Mouse (Mus musculus) CH12F3 (cell line): ENCODE data around the gene Dennd4a.

ENCODE experiments used
- in situ Hi-C: fragments of 300-500 bp; cut with MboI; formaldehyde crosslinking; loops from 2 replicates; pipeline ENCODE4 v1.14.3; 2020; ENCODE audit warnings: low sequenced_read_pairs

Gene Dennd4a

DNA sequence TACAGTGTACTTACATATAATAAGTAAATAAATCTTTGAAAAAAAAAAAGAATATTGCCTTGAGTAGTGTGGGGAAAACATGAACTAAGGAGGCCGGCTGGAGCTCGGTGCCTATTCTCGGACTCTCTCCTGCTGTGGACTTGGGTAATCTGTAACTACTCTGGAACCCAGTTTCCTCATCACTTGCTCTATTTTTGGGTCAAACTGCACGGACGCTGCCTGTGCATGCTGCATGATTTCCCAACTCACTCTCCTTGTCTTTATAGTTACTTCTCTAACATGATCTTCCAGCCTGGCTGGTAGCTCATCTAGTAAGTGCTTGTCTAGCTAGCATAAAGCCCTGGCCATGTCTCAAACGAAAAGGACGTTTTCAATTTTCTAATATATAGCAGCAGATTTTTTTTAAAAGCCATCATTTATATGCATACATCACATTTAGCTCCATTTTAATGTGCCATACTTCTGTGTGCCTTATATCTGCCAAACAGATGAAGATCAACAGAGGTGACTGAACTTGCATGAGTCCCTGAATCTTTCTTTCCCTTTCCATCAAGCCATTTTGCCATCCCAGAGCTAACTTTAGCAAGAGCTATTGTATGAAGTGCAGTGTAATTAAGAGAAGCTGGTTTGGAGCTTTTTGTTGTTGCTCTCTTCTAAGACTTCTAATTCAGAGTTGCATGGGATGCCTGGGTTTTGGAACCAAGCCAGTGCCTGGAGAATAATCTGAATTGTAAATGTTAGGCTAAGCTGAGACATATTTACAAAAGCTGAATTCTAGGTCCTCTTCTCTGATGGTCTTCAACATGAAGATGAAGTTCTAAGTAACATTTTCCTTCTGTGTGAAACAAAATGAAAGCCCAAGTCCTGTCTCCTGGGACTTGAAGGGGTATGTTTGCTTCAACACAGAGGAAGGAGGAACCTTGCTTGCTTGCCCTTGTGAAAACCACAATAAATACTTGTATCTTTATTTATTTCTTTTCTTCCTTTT, 20.2 kb upstream of the Dennd4a start:
- in situ Hi-C loops: no loop called here

GRCm38 (mm10) chr9:64791676-64792075, 19.5 kb upstream of the Dennd4a start:
- in situ Hi-C loops: no loop called here

GRCm38 (mm10) chr9:64792379-64793274, 18.5 kb upstream of the Dennd4a start:
- in situ Hi-C loops: no loop called here

DNA sequence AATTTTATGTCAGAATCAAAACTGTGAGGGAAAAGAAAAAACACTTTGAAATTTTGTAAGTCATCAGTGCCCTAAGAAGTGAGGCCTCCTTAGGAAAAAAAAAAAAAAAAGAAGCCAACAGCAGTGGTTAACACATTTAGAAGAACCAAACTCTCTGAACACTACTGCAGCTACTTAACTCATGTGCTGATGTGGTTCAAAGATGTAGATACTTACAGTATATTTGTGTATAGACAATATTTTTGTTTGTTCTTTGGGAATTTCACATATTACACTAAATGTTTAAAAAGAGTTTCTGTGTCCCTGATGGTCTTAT, 17.9 kb upstream of the Dennd4a start:
- in situ Hi-C loops: no loop called here

DNA sequence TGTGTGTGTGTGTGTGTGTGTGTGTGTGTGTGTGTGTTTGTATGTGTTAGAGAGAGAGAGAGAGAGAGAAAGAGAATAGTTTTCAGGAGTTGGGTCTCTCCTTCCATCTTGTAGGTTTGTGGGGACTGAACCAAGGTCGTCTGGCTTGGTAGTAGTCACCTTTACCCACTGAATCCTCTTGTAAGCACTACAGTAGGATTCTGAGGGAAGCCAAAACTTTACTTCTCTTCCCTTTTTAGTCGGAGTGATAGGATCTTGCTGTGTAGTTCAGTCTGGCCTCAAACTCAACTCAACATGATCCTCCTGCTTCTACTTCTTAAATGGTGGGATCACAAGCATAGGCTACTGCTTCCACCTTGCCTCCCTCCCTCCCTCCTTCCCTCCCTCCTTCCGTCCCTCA, 17.3 kb upstream of the Dennd4a start:
- in situ Hi-C loops: no loop called here

GRCm38 (mm10) chr9:64794448-64795420, 16.4 kb upstream of the Dennd4a start:
- in situ Hi-C loops: no loop called here

- in situ Hi-C loops: no loop called here
These were observed 15.1 kb upstream of the Dennd4a start for GRCm38 (mm10) chr9:64795846-64796615.

DNA sequence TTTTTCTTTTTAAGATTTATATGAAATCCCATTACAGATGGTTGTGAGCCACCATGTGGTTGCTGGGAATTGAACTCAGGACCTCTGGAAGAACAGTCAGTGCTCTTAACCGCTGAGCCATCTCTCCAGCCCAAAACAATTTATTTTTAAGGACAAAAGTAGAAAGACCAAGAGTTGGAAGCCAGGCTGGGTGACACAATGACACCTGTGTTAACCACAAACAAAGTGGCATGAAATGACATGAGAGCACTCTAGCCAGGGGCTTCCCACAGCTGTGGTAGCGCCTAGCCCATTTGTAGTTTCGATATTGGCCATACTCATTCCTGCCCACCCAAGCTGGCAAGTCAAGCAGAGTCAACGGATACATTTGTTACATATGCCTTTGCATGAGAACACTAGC, 13.7 kb upstream of the Dennd4a start:
- in situ Hi-C loops: no loop called here

DNA sequence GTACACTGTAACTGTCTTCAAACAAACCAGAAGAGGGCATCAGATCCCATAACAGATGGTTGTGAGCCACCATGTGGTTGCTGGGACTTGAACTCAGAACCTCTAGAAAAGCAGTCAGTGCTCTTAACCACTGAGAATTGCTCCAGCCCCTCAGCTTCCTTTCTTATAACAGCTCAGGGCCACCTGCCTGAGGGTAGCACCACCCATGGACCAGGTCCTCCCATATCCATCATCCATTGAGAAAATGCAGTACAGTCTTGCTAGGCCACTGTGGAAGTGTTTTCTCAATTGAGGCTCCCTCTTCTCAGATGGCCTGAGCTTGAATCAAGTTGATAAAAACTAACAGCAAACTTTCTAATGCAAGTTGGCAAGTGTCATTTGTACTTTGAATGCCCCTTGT, 13.0 kb upstream of the Dennd4a start:
- in situ Hi-C loops: no loop called here

DNA sequence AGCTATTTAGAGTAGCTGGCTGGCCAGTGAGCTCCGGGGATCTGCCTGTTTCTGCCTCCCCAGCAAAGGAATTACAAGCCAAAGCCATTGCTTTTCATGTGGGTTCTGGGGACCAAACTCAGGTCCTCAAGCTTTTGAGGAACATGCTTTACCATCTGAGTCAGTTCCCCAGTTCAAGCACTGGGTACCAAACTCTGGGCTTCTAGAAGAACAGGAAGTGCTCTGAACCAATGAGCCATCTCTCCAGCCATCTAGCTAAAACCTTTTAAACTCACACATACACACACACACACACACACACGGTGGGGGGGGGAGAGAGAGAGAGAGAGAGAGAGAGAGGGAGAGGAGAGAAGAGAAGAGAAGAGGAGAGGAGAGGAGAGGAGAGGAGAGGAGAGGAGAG, 12.3 kb upstream of the Dennd4a start:
- in situ Hi-C loops: no loop called here

DNA sequence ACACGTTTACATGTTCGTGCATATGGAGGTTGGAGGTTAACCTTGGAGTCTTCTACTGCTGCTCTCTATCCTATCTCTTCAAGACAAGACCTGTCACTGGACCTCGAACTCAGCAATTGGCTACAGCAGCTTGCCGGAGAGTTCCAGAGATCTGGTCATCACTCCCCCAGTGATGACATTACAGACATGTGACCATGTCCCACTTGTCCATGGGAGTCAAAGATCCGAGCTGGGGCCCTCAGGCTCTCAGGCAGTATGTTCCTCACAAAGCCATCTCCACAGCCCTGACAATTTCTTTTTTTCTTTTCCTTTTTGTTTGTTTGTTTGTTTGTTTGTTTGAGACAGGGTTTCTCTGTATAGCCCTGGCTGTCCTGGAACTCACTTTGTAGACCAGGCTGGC, 11.6 kb upstream of the Dennd4a start:
- in situ Hi-C loops: no loop called here

DNA sequence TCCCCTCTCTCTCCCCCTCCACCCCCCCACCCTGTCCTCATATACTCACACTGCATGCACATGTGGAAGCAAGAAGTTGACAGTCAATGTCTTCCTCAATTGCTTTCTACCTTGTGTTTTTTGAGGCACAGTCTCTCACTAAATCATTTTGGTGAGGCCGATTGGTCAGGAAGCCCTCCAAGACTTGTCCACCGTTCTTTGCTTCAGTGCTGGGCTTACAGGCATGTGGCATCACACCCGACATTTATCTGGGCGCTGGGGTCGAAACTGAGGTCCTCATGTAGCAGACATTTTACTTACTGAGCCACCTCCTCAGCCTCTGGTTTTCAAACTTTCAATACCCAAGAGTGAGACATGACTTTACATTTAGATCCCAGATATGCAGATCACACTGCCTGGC, 8.6 kb upstream of the Dennd4a start:
- in situ Hi-C loops: no loop called here

- in situ Hi-C loops: no loop called here
These were observed 7.5 kb upstream of the Dennd4a start for GRCm38 (mm10) chr9:64803373-64804214.

GRCm38 (mm10) chr9:64805875-64806274, 5.3 kb upstream of the Dennd4a start:
- in situ Hi-C loops: no loop called here

DNA sequence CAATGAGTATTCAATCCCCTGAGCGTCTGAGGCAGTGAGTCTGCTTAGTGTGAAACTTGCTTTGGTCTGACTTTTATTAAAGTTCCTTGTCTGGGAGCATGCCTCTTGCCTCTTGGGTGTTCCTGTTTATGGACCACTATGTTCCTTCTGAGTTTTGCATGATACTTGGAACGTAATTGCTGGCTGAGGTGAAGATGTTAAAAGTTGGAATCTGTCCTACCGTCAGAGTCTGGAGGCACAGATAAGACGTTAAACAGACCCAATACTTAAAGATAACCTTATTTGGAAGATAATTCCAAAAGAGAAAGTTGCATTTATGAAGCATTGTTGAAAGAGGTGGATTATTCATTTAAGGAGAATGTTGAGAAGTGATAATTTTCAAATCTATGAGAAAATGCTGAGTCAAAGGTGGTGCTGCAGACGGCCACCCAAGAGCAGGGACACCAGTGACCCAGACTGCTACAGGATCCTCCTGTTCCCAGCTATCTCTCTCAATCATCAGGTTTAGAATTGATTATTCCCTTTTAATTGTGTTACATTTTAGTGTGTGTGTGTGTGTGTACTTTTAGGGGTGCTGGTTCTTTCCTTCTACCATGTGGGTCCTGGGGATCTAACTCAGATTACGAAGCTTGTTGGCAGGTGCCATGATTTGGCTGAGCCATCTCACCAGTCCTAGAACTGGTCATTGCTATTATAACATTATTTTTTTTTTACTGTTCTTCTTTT, 4.6 kb upstream of the Dennd4a start:
- in situ Hi-C loops: no loop called here

- in situ Hi-C loops: no loop called here
These were observed 3.9 kb upstream of the Dennd4a start for GRCm38 (mm10) chr9:64807061-64807808.

DNA sequence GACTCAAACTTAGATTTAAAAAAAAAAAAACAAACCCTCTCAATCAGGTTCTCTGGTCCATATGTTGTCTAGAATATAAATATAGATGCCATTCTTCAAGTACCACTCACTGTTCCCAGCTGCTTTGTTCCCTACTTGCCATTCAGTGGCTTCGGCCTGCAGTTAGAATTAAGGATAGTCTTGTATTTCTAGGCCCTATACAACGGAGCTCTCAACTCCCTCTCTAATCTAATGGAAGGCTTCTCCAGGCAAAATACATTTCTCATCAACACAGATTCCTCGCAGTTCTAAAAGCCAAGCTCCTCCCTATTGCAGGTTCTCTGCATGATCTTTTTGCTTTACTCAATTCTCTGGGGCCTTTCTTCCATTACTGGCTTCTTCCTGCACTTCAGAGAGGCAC, 1.3 kb upstream of the Dennd4a start:
- in situ Hi-C loops: no loop called here
